Mouse (Mus musculus) megakaryocyte, embryonic 14.5 days (primary cell): ENCODE results near the gene Ube2r2. TPM values are rescaled to one million over a fixed set of nuclear protein-coding genes. Genes with fewer than 3 reads are reported as not detected.

Experiments
- H3K27me3 ChIP-seq: replicated peaks from 2 replicates; pipeline ENCODE3; 2012; ENCODE audit warnings: inconsistent platforms
- H3K36me3 ChIP-seq: replicated peaks from 2 replicates; pipeline ENCODE3; 2012; ENCODE audit warnings: low read length, inconsistent platforms, mixed read lengths
- H3K4me1 ChIP-seq: 2 replicates; pipeline ENCODE4 v1.6.1; 2012; ENCODE audit warnings: inconsistent platforms
- H3K4me3 ChIP-seq: replicated peaks from 2 replicates; pipeline ENCODE3; 2012; ENCODE audit warnings: moderate library complexity, mild to moderate bottlenecking, inconsistent platforms
- H3K9me3 ChIP-seq: 2 replicates; pipeline ENCODE4 v1.6.1; 2012; ENCODE audit warnings: inconsistent platforms
- FLI1 ChIP-seq: IDR thresholded peaks from 2 replicates; pipeline ENCODE4 v1.6.1; 2012; ENCODE audit warnings: low read length, inconsistent platforms, mixed read lengths
- GATA1 ChIP-seq: IDR thresholded peaks from 3 replicates; pipeline ENCODE4 v1.6.1; 2012; ENCODE audit warnings: mixed read lengths, low read length, inconsistent platforms, borderline replicate concordance
- polyA plus RNA-seq: library from polyadenylated mRNA; stranded (reverse); fragments of >175 nt; gene quantifications from 2 replicates; pipeline ENCODE4 v1.2.3, GENCODE M21; 2012; ENCODE audit warnings: low replicate concordance; ENCODE audit not compliant: insufficient read depth

The Ube2r2 gene
- polyA plus RNA-seq, 1 experiment = 32.8 TPM

GRCm38 (mm10) chr4:41115074-41115473, 20.5 kb upstream of the Ube2r2 start:
- Histone ChIP-seq H3K4me1 (no peaks in the 10 kb centered on the region), H3K9me3 (no peaks in the 10 kb centered on the region), H3K4me3 (no peak overlapping the region), H3K27me3 (no peaks in the 10 kb centered on the region), H3K36me3 (peaks cover 65% of the 10 kb centered on the region)
- no peak for TF ChIP-seq FLI1
- TF ChIP-seq GATA1 = no peak

DNA sequence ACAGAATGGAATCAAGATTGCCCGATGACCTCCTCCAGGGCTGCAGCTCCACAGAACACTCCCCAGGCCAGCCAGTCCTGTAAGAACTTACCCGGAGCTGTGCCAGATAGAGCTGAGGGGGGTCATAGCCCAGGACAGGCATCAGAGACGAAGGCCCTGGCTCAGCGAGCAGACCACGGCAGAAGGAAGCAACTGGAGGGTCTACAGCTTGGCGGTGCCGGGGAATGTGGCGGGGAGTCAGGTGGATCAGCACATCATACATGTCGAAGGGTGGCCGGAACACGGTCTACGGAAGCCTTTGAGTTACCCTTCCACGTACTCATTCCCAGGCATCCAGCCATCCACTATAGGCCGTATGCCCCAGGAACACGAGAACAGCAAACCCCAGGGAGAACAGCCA, 19.8 kb upstream of the Ube2r2 start:
- TF ChIP-seq FLI1 (no peak), GATA1 (no peak)
- no peaks in the 10 kb centered on the region for H3K27me3 ChIP-seq
- H3K4me3 ChIP-seq = no peak overlapping the region
- H3K9me3 ChIP-seq = no peaks in the 10 kb centered on the region
- H3K4me1 ChIP-seq = no peaks in the 10 kb centered on the region
- H3K36me3 ChIP-seq = peaks cover 72% of the 10 kb centered on the region

DNA sequence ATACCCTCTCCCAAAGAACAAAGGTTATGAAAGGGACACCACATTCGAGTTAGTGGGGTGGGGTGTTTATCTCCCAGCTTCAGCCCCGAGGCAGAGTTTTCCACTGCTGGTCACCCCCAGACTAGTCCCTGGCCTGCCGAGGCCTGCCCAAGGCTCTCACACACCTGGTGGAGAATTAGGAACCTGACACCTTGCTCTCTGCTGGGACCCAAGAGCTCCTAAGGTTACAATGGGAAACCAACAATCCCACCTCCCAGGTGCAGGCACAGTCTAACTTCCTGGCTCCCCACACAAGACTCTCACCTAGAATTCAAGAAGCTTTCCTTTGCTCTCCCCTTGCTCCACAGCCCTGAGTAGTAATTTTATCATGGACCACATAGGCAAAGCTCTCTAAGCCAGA, 18.7 kb upstream of the Ube2r2 start:
- H3K36me3 ChIP-seq = peaks cover 83% of the 10 kb centered on the region
- no peaks in the 10 kb centered on the region for H3K27me3 ChIP-seq
- no peak for TF ChIP-seq FLI1
- TF ChIP-seq GATA1 = no peak
- H3K4me3 ChIP-seq = no peak overlapping the region
- no peaks in the 10 kb centered on the region for H3K4me1 ChIP-seq
- H3K9me3 ChIP-seq = no peaks in the 10 kb centered on the region

DNA sequence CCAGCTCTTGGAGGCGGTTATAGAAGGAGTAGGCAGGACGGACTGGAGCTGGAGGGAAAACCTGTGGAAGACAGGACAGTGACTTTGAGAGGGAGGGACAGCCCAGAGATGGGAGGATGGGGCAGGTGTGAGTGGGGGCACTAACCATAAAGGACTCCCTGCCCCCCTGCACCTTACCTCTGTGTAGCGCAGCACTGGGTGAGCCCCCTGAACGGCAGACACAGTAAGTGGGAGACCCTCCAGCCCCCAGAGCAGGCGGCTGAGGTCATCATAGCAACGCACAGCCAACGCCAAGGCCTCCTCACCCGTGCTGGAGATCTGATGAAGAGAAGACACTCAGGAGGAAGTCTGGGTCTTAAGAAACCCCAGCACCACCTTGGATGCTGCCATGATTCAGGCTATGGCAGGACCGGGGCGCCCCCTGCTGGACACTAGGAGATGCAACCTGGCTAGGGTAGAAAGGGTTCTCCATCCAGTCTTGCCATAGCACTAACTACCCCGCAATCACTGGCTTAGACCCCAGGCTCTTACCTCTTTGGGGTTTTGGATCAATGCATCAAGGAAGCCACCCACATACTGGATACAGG, 16.7 kb upstream of the Ube2r2 start:
- TF ChIP-seq GATA1 (no peak), FLI1 (no peak)
- H3K36me3 ChIP-seq = peaks cover 96% of the 10 kb centered on the region
- no peaks in the 10 kb centered on the region for H3K27me3 ChIP-seq
- no peak overlapping the region for H3K4me3 ChIP-seq
- peaks cover 10% of the 10 kb centered on the region for H3K4me1 ChIP-seq
- H3K9me3 ChIP-seq = no peaks in the 10 kb centered on the region

DNA sequence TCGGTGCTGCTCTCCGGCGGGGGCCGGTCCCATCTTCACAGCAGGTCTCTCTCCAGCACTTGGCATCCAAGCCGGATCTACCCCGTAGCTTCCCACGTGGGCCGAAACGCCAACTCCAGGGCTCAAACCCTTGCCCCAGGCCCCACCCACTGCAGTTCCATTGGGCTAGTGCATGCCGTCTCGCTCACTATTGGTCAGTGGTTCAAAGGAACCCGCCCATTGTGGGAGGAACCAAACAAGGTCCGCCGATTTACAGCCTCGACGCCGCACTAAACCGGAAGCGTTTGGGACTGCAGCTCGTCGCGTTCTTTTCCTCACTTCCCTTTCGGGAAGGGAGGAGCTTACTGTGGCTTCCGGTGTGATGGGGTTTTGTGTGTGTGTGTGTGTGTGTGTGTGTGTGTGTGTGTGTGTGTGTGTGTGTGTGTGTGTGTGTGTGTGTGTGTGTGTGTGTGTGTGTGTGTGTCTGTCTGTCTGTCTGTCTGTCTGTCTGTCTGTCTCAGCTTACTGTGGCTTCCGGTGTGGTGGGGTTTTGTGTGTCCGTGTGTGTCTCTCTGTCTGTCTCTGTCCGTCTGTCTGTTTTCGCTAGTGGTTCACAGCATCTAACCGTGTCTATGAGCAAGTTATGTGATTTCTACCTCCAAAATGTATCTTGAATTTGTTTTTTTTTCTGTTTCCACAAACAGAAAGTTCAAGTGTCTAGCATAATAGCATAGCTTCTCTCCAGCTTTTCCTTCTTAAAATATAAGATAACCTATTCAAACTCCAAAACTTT, 11.2 kb upstream of the Ube2r2 start, which contains the start of gene Nol6:
Gene Nol6, minus strand, starts transcription at position 276 of the 772 bp plus-strand sequence.
- Histone ChIP-seq H3K27me3 (no peaks in the 10 kb centered on the region), H3K4me3 (peak within 1 kb of the TSS; percentile 94), H3K4me1 (peaks cover 13% of the 10 kb centered on the region), H3K36me3 (peaks cover 40% of the 10 kb centered on the region), H3K9me3 (no peaks in the 10 kb centered on the region)
- TF ChIP-seq FLI1 = peak; percentile 56; the same call in 1 of the 2 replicates
- no peak for TF ChIP-seq GATA1

DNA sequence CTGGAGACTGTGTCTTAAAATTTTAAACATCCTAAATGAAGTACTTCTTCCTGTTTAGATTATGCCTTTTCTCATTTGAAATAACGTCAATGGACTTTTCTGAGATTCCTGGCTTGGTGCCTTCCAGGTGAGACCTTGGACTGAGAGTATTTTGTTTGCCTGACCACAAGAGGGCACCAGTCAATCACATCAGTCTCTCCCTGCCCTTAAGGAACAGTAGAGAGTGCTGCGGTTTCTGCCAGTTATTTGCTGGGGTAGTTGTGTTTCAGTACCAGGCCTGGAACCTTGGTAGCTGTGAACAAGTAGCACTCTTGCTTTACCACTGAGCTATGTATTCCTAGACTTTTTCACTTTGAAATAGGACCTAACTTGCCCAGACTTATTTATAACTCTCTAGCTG, 6.1 kb upstream of the Ube2r2 start:
- Histone ChIP-seq H3K4me3 (no peak overlapping the region), H3K4me1 (peaks cover 9% of the 10 kb centered on the region)

GRCm38 (mm10) chr4:41129836-41130235, 5.7 kb upstream of the Ube2r2 start:
- H3K9me3 ChIP-seq = no peaks in the 10 kb centered on the region
- TF ChIP-seq FLI1 = no peak
- H3K4me1 ChIP-seq = peaks cover 13% of the 10 kb centered on the region
- H3K27me3 ChIP-seq = no peaks in the 10 kb centered on the region
- H3K36me3 ChIP-seq = no peaks in the 10 kb centered on the region
- H3K4me3 ChIP-seq = no peak overlapping the region

More for the DNA sequence above, 6.1 kb upstream of the Ube2r2 start:
- Histone ChIP-seq H3K9me3 (no peaks in the 10 kb centered on the region), H3K27me3 (no peaks in the 10 kb centered on the region), H3K36me3 (no peaks in the 10 kb centered on the region)
- TF ChIP-seq FLI1 (no peak), GATA1 (no peak)

- H3K36me3 ChIP-seq = no peaks in the 10 kb centered on the region
- peaks cover 15% of the 10 kb centered on the region for H3K4me1 ChIP-seq
- TF ChIP-seq GATA1 (no peak), FLI1 (no peak)
- no peaks in the 10 kb centered on the region for H3K27me3 ChIP-seq
- no peaks in the 10 kb centered on the region for H3K9me3 ChIP-seq
- H3K4me3 ChIP-seq = no peak overlapping the region
Observed at GRCm38 (mm10) chr4:41132471-41132870, 3.1 kb upstream of the Ube2r2 start.

GRCm38 (mm10) chr4:41133529-41134291, 1.8 kb upstream of the Ube2r2 start:
- Histone ChIP-seq H3K4me3 (no peak overlapping the region), H3K36me3 (peaks cover 5% of the 10 kb centered on the region), H3K27me3 (no peaks in the 10 kb centered on the region), H3K4me1 (peaks cover 26% of the 10 kb centered on the region), H3K9me3 (no peaks in the 10 kb centered on the region)
- TF ChIP-seq GATA1 (no peak), FLI1 (no peak)
